Comparison of ENCODE assay signal across 22 mouse cellular contexts in the genomic region with DNA sequence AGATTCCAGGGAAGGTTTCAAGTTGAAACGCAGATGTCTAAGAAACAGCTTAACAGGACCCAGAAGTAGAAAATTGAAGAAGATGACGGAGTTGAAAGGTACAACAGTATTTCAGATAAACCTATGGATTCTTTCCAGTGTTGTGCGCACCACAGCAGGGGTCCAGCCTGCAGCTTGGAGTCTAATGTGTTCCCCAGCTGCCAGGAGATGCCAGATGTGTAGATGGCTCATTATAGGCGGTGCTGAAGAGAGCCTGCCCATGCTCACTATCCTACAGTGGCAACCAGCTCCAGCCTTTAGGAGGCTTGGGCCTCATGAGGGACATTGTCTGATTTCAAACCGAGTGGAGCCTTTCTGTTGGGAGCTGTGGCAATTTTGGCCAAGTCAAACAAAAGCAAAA. TPM values are rescaled to one million over a fixed set of nuclear protein-coding genes. Genes with fewer than 3 reads are reported as not detected.
DNase-seq lines count a peak whose midpoint lies in the region; ATAC-seq and TF ChIP-seq lines count a peak whose summit lies in the region.
"Had no signal": no experiment of that assay in that cellular context is flagged by ENCODE, and none has a peak within 500 bp of the region (broad histone marks: within the 10 kb centered on the region; RNA-seq: fewer than 3 reads in every experiment).

No protein-coding gene starts in this region.

- H3K4me2 ChIP-seq in neural tube, embryonic 15.5 days = no peak overlapping the region
- no peak overlapping the region for H3K4me2 ChIP-seq in limb, embryonic 14.5 days (replicated peaks; ENCODE audit: low read depth, low read length, severe bottlenecking)
- H3K4me2 ChIP-seq in neural tube, embryonic 13.5 days = no peak overlapping the region
- H3K4me2 ChIP-seq: embryonic facial prominence, embryonic 12.5 days; forebrain, embryonic 12.5 days; heart, embryonic 12.5 days; hindbrain, embryonic 15.5 days had no signal

- no peak overlapping the region for H3K27ac ChIP-seq in neural tube, embryonic 15.5 days (replicated peaks)
- H3K27ac ChIP-seq in limb, embryonic 14.5 days (replicated peaks; ENCODE audit: low read depth, low read length) = peak overlapping the region; percentile 68
- H3K27ac ChIP-seq in neural tube, embryonic 13.5 days (replicated peaks) = peak overlapping the region; percentile 23; the same call in 1 of the 2 replicates
- H3K27ac ChIP-seq: embryonic facial prominence, embryonic 12.5 days; forebrain, embryonic 12.5 days; hindbrain, embryonic 15.5 days had no signal

- TF ChIP-seq POLR2A in limb, embryonic 14.5 days (IDR thresholded peaks at IDR 0.05; ENCODE audit: borderline replicate concordance, extremely low read depth, insufficient read depth, insufficient read length) = no peak

- DNase-seq in embryo, embryonic 10 days (ENCODE audit: low spot score) = peak; percentile 47
- no peak for DNase-seq in embryo, embryonic 9.5 days (ENCODE audit: extremely low spot score)
- peak; percentile 58 for DNase-seq in neural tube, embryonic 10.5 days (ENCODE audit: extremely low spot score, low spot score)
- DNase-seq in limb, embryonic 14.5 days (ENCODE audit: low spot score) = peak; percentile 49
- no peak for DNase-seq in spleen, adult 18-20 months
- DNase-seq: adrenal gland, adult 8-10 months; adrenal gland, postnatal 36 days; B cell, adult 2 months; cerebellum, adult 11 months; cerebellum, adult 8-10 months; cerebellum, postnatal 14 days; gastrocnemius, postnatal 14 days had no signal

- H3K9ac ChIP-seq in neural tube, embryonic 15.5 days (replicated peaks) = no peak overlapping the region
- H3K9ac ChIP-seq in limb, embryonic 14.5 days (ENCODE audit: low read depth, low read length, severe bottlenecking) = no peak overlapping the region
- H3K9ac ChIP-seq in neural tube, embryonic 13.5 days = no peak overlapping the region
- H3K9ac ChIP-seq: embryonic facial prominence, embryonic 12.5 days; forebrain, embryonic 12.5 days; heart, embryonic 12.5 days; hindbrain, embryonic 15.5 days had no signal

- ATAC-seq in neural tube, embryonic 15.5 days (ENCODE audit: low FRiP score) = no peak
- peak; percentile 45 for ATAC-seq in limb, embryonic 14.5 days (ENCODE audit: low FRiP score, low read depth)
- ATAC-seq in neural tube, embryonic 13.5 days (ENCODE audit: low read depth) = no peak
- ATAC-seq in monocyte, adult 5-6 weeks (replicated peaks; ENCODE audit: insufficient number of reproducible peaks, low FRiP score, low TSS enrichment, poor library complexity, severe bottlenecking) = no peak
- ATAC-seq: CD4-positive, CD25-positive, alpha-beta regulatory T cell, adult 4 months; forebrain, embryonic 16.5 days had no signal

- no peaks in the 10 kb centered on the region for H3K36me3 ChIP-seq in neural tube, embryonic 15.5 days
- no peaks in the 10 kb centered on the region for H3K36me3 ChIP-seq in limb, embryonic 14.5 days (ENCODE audit: control insufficient read depth, insufficient read depth, low read length)
- no peaks in the 10 kb centered on the region for H3K36me3 ChIP-seq in neural tube, embryonic 13.5 days
- H3K36me3 ChIP-seq: embryonic facial prominence, embryonic 12.5 days; forebrain, embryonic 12.5 days; G1E; heart, embryonic 12.5 days; hindbrain, embryonic 15.5 days had no signal

- H3K4me3 ChIP-seq in neural tube, embryonic 15.5 days (replicated peaks) = no peak overlapping the region
- no peak overlapping the region for H3K4me3 ChIP-seq in limb, embryonic 14.5 days (replicated peaks; ENCODE audit: low read length)
- H3K4me3 ChIP-seq in neural tube, embryonic 13.5 days = no peak overlapping the region
- H3K4me3 ChIP-seq: embryonic facial prominence, embryonic 12.5 days; forebrain, embryonic 12.5 days; heart, embryonic 12.5 days; hindbrain, embryonic 15.5 days had no signal

- 73% methylated on average over 5 of the region's 5 CpGs for WGBS in neural tube, embryonic 15.5 days
- 37% methylated on average over 5 of the region's 5 CpGs for WGBS in limb, embryonic 14.5 days
- WGBS in neural tube, embryonic 13.5 days = 69% methylated on average over 5 of the region's 5 CpGs

- H3K9me3 ChIP-seq in neural tube, embryonic 15.5 days (replicated peaks) = no peaks in the 10 kb centered on the region
- no peaks in the 10 kb centered on the region for H3K9me3 ChIP-seq in limb, embryonic 14.5 days (ENCODE audit: control insufficient read depth, low read length)
- H3K9me3 ChIP-seq in neural tube, embryonic 13.5 days = no peaks in the 10 kb centered on the region
- H3K9me3 ChIP-seq: embryonic facial prominence, embryonic 12.5 days; forebrain, embryonic 12.5 days; heart, embryonic 12.5 days; hindbrain, embryonic 15.5 days had no signal

- H3K4me1 ChIP-seq in neural tube, embryonic 15.5 days = peaks cover 4% of the 10 kb centered on the region; the same call in 1 of the 2 replicates
- peaks cover 22% of the 10 kb centered on the region for H3K4me1 ChIP-seq in limb, embryonic 14.5 days (ENCODE audit: control insufficient read depth, insufficient read depth, low read length)
- H3K4me1 ChIP-seq in neural tube, embryonic 13.5 days (replicated peaks) = peaks cover 9% of the 10 kb centered on the region; the same call in 1 of the 2 replicates
- H3K4me1 ChIP-seq: hindbrain, embryonic 15.5 days had no signal

- no peaks in the 10 kb centered on the region for H3K27me3 ChIP-seq in neural tube, embryonic 15.5 days (replicated peaks)
- H3K27me3 ChIP-seq in limb, embryonic 14.5 days (ENCODE audit: control insufficient read depth, insufficient read depth, low read length) = no peaks in the 10 kb centered on the region
- no peaks in the 10 kb centered on the region for H3K27me3 ChIP-seq in neural tube, embryonic 13.5 days
- H3K27me3 ChIP-seq: embryonic facial prominence, embryonic 12.5 days; heart, embryonic 12.5 days; hindbrain, embryonic 15.5 days had no signal

RNA-seq across cellular contexts. Expression of a gene that starts 51.5 kb away (rescaled TPM):
- 20.2 and 22.8 TPM in 2 replicates for polyA plus RNA-seq in neural tube, embryonic 15.5 days (2015; fragmentation: Nextera tagmentation; extraction: Ambion mirVana)
- polyA plus RNA-seq in limb, embryonic 14.5 days (2012; rRNA removed) = 14.4 and 18.5 TPM in 2 replicates
- 26.1 and 35.7 TPM in 2 replicates for polyA plus RNA-seq in limb, embryonic 14.5 days (2014; fragmentation: Nextera tagmentation; extraction: Ambion mirVana)
- polyA plus RNA-seq in neural tube, embryonic 13.5 days (2015; fragmentation: Nextera tagmentation; extraction: Ambion mirVana) = 28.2 and 32.9 TPM in 2 replicates
- 2.3 to 6.4 TPM (median 5.8 TPM) in 3 replicates for total RNA-seq in monocyte, adult 5-6 weeks (2017)
- polyA plus RNA-seq: G1E had no signal

Comparison
In these comparisons a context has a peak if more than half of its experiments do, and no peak if none do; other contexts are left out.
1. DNase-seq: peak in embryo, embryonic 10 days (single experiment), neural tube, embryonic 10.5 days (single experiment) and limb, embryonic 14.5 days (single experiment); none in embryo, embryonic 9.5 days (single experiment) and spleen, adult 18-20 months (0 of 2).